In genomic region chr1:78311482-78311881, GRCm38 (mm10) we compare ENCODE assay signal across 9 mouse cellular contexts. TPM values are rescaled to one million over a fixed set of nuclear protein-coding genes. Genes with fewer than 3 reads are reported as not detected.
DNase-seq lines count a peak whose midpoint lies in the region; ATAC-seq and TF ChIP-seq lines count a peak whose summit lies in the region.
"Had no signal": no experiment of that assay in that cellular context is flagged by ENCODE, and none has a peak within 500 bp of the region (broad histone marks: within the 10 kb centered on the region; RNA-seq: fewer than 3 reads in every experiment).

No protein-coding gene starts in this region.

- no peak overlapping the region for H3K27ac ChIP-seq in heart, embryonic 10.5 days
- H3K27ac ChIP-seq in forebrain, postnatal 0 days (ENCODE audit: low read depth, low read length): no peak overlapping the region
- no peak overlapping the region for H3K27ac ChIP-seq in midbrain, embryonic 15.5 days

- no peak for DNase-seq in heart, embryonic 10.5 days (ENCODE audit: low spot score)
- DNase-seq in heart, postnatal 14 days: no peak
- peak; percentile 30 for DNase-seq in brain, embryonic 14.5 days (ENCODE audit: low read depth)
- DNase-seq in forebrain, postnatal 0 days: no peak
- no peak for DNase-seq in layer of hippocampus, adult 9-11 months
- DNase-seq in spleen, postnatal 36 days (ENCODE audit: low spot score in 2 of 2): no peak
- no peak for DNase-seq in lung, postnatal 14 days

- peaks cover 63% of the 10 kb centered on the region for H3K27me3 ChIP-seq in heart, embryonic 10.5 days (ENCODE audit: insufficient read depth, poor library complexity, severe bottlenecking)
- H3K27me3 ChIP-seq in forebrain, postnatal 0 days (ENCODE audit: insufficient read depth, low read length): peaks cover 43% of the 10 kb centered on the region
- H3K27me3 ChIP-seq in midbrain, embryonic 15.5 days (replicated peaks): peaks cover 20% of the 10 kb centered on the region

- peak overlapping the region; percentile 73; the same call in 1 of the 2 replicates for H3K4me3 ChIP-seq in heart, embryonic 10.5 days
- H3K4me3 ChIP-seq in forebrain, postnatal 0 days (ENCODE audit: low read depth, low read length): no peak overlapping the region; the same call in 1 of the 2 replicates
- peak overlapping the region; percentile 70; the same call in 1 of the 2 replicates for H3K4me3 ChIP-seq in midbrain, embryonic 15.5 days

- H3K36me3 ChIP-seq in heart, embryonic 10.5 days: no peaks in the 10 kb centered on the region
- H3K36me3 ChIP-seq in forebrain, postnatal 0 days (ENCODE audit: insufficient read depth): no peaks in the 10 kb centered on the region
- H3K36me3 ChIP-seq in midbrain, embryonic 15.5 days (replicated peaks): no peaks in the 10 kb centered on the region

- ATAC-seq in forebrain, postnatal 0 days: no peak
- ATAC-seq in midbrain, embryonic 15.5 days (replicated peaks): no peak
- ATAC-seq: CD4-positive, CD25-positive, alpha-beta regulatory T cell, adult 4 months had no signal

- no peak for TF ChIP-seq CTCF in brain, embryonic 14.5 days (IDR thresholded peaks at IDR 0.05; ENCODE audit: borderline replicate concordance, extremely low read depth, insufficient read depth, insufficient read length)
- TF ChIP-seq CTCF in forebrain, postnatal 0 days (IDR thresholded peaks at IDR 0.05; ENCODE audit: low read depth): no peak

- H3K9ac ChIP-seq in forebrain, postnatal 0 days: no peak overlapping the region
- H3K9ac ChIP-seq in midbrain, embryonic 15.5 days: no peak overlapping the region

- intact Hi-C loops in heart, postnatal 14 days (cut with DNase I): no loop called here

- H3K9me3 ChIP-seq in heart, embryonic 10.5 days: no peaks in the 10 kb centered on the region
- no peaks in the 10 kb centered on the region for H3K9me3 ChIP-seq in forebrain, postnatal 0 days (ENCODE audit: low read length)
- no peaks in the 10 kb centered on the region for H3K9me3 ChIP-seq in midbrain, embryonic 15.5 days

- WGBS in heart, embryonic 10.5 days: 0% methylated on average over 7 of the region's 7 CpGs
- 1% methylated on average over 7 of the region's 7 CpGs for WGBS in forebrain, postnatal 0 days
- under 1% methylated on average over 7 of the region's 7 CpGs for WGBS in midbrain, embryonic 15.5 days

- peaks cover 20% of the 10 kb centered on the region for H3K4me1 ChIP-seq in heart, embryonic 10.5 days
- H3K4me1 ChIP-seq in forebrain, postnatal 0 days (ENCODE audit: insufficient read depth): peaks cover 10% of the 10 kb centered on the region
- H3K4me1 ChIP-seq in midbrain, embryonic 15.5 days: peaks cover 19% of the 10 kb centered on the region

- TF ChIP-seq POLR2A in brain, embryonic 14.5 days (IDR thresholded peaks at IDR 0.05; ENCODE audit: borderline replicate concordance, extremely low read depth, insufficient read depth, insufficient read length, poor library complexity, severe bottlenecking): no peak

- peak overlapping the region; percentile 99; the same call in 1 of the 2 replicates for H3K4me2 ChIP-seq in forebrain, postnatal 0 days (ENCODE audit: low read depth)
- peak overlapping the region; percentile 100; the same call in 1 of the 2 replicates for H3K4me2 ChIP-seq in midbrain, embryonic 15.5 days

RNA-seq across cellular contexts. Expression of gene Sgpp2, which starts 1.3 kb away (rescaled TPM):
- polyA plus RNA-seq in heart, embryonic 10.5 days (2016; fragmentation: Nextera tagmentation; extraction: Ambion mirVana): 0.11 and 0.65 TPM in 2 replicates
- total RNA-seq in heart, postnatal 14 days (2021): under 1 TPM in 1 of 2 experiments, not detected in 1; 0.05 TPM
- polyA plus RNA-seq in brain, embryonic 14.5 days (2012; rRNA removed): 0.68 and 1.4 TPM in 2 replicates
- total RNA-seq in forebrain, postnatal 0 days (2014; rRNA removed): 0.67 and 1.2 TPM in 2 replicates
- polyA plus RNA-seq in forebrain, postnatal 0 days (2015; fragmentation: Nextera tagmentation; extraction: Ambion mirVana): 0.40 and 0.84 TPM in 2 replicates
- polyA plus RNA-seq in midbrain, embryonic 15.5 days (2015; fragmentation: Nextera tagmentation; extraction: Ambion mirVana): 1.2 and 1.4 TPM in 2 replicates
